Mouse (Mus musculus): ENCODE results near the gene Dhodh. TPM values are rescaled to one million over a fixed set of nuclear protein-coding genes. Genes with fewer than 3 reads are reported as not detected.

Gene Dhodh
- total RNA-seq (2021) (10 to 100 TPM; 13.4 to 16.8 TPM), polyA plus RNA-seq (2012; rRNA removed) (13.8 and 17.9 TPM in 2 replicates)
- long read RNA-seq, transcript Dhodh-201 (9 exons, 2,039 nt) = major isoform, 27 of 36 reads
- long read RNA-seq, partial matches to known transcripts = 1 of 36 reads
- long read RNA-seq, other reads (novel, unspliced or antisense) = 7 of 36 reads

DNA sequence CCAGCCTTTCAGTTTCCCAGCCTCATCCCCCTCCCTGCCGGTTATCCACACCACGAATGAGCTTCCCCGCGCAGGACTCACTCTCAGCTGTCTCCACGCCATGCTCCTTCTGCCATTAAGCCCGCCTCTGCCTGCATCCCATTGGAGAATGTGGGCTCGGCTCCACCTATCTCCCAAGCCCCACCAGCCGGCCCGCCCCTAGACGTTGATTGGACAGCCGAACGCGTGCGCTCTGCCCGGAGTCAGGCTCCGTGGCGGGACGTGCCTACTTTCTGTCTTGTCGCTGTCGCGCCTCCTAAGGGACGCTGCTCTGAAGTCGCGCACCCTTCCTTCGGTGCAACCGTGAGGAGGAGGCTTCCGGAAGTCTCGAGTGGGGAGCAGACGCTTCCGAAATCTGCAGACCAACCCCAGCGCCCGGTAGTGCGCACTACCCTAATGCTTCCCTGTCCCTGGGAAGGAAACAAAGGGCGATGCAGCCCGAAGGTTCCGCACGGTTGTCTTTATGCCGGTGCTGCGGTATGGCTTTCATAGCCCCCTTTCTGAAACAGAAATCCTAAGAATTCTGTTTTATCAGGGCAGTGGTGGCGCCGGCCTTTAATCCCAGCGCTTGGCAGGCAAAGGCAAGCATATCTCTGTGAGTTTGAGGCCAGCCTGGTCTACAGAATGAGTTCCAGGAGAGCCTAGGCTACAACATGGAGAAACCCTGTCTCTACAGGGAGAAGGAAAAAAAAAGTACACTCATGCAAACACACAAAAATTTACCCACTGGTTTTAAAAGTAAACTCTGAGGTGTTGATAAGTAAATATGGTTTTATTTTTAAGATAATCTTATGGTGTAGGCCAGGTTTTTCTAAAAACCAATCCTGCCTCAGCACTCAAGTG, at the start of gene Dhodh:
TSS of gene Dhodh (minus strand) at position 403 of the 882 bp plus-strand sequence.
- TF ChIP-seq CTCF (IDR thresholded peaks at IDR 0.05) (peak; percentile 29), EP300 (IDR thresholded peaks at IDR 0.05; ENCODE audit: insufficient read depth, low read depth, low read length) (peak; percentile 55; the same call in 1 of the 2 replicates), POLR2A (IDR thresholded peaks at IDR 0.05; ENCODE audit: insufficient read depth, low read depth, low read length) (peak; percentile 95)
- Histone ChIP-seq H3K9ac (ENCODE audit: low read depth, low read length) (peak within 1 kb of the TSS; percentile 73), H3K4me3 (peak within 1 kb of the TSS; percentile 69), H3K79me2 (replicated peaks; ENCODE audit: control insufficient read depth, insufficient read depth, low read length) (no peaks in the 10 kb centered on the region), H3K27me3 (ENCODE audit: control insufficient read depth, insufficient read depth, low read length) (no peaks in the 10 kb centered on the region), H3K36me3 (ENCODE audit: control insufficient read depth, insufficient read depth, low read length) (no peaks in the 10 kb centered on the region), H3K4me1 (ENCODE audit: control insufficient read depth, insufficient read depth, low read length) (peaks cover 5% of the 10 kb centered on the region), H3K27ac (peak within 1 kb of the TSS; percentile 90)
- WGBS = under 1% methylated on average over 42 of the region's 42 CpGs
- peak; percentile 96 to 98 for DNase-seq
- intact Hi-C loops (cut with DNase I) = loop anchor here (1.0 to 5.0 kb wide), 3 partner anchors 42 to 174 kb away; partner anchors contain the start of gene Ist1

DNA sequence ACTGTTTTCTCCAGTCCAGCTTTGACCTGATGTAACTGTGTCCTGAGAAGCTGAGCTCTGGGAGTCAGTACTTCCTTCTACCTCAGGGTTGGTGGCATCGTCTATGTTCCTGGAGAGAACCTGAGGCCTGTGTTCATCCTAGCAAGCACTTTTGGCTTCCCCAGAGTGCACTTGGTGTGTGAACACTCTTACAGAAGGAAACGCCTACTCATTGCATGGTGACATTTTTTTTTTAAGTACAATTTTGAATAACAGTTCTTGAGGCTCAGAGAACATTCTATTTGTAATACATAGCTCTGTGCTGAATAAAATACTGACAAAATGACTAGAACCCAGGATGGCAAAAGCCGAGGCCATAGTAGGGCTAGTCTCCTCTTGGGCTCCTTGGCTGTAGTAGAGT, 48.4 kb upstream of the Dhodh start:
- no peak overlapping the region for H3K9ac ChIP-seq (ENCODE audit: low read depth, low read length)
- WGBS = 75% methylated on average over 3 of the region's 3 CpGs
- TF ChIP-seq EP300 (IDR thresholded peaks at IDR 0.05; ENCODE audit: insufficient read depth, low read depth, low read length) (no peak), CTCF (IDR thresholded peaks at IDR 0.05) (no peak), POLR2A (IDR thresholded peaks at IDR 0.05; ENCODE audit: insufficient read depth, low read depth, low read length) (no peak)
- H3K4me1 ChIP-seq (ENCODE audit: control insufficient read depth, insufficient read depth, low read length) = no peaks in the 10 kb centered on the region
- no peak overlapping the region for H3K27ac ChIP-seq
- intact Hi-C loops (cut with DNase I) = no loop called here
- no peak for DNase-seq
- H3K4me3 ChIP-seq = no peak overlapping the region
- no peaks in the 10 kb centered on the region for H3K27me3 ChIP-seq (ENCODE audit: control insufficient read depth, insufficient read depth, low read length)
- no peaks in the 10 kb centered on the region for H3K36me3 ChIP-seq (ENCODE audit: control insufficient read depth, insufficient read depth, low read length)
- H3K79me2 ChIP-seq (replicated peaks; ENCODE audit: control insufficient read depth, insufficient read depth, low read length) = no peaks in the 10 kb centered on the region

DNA sequence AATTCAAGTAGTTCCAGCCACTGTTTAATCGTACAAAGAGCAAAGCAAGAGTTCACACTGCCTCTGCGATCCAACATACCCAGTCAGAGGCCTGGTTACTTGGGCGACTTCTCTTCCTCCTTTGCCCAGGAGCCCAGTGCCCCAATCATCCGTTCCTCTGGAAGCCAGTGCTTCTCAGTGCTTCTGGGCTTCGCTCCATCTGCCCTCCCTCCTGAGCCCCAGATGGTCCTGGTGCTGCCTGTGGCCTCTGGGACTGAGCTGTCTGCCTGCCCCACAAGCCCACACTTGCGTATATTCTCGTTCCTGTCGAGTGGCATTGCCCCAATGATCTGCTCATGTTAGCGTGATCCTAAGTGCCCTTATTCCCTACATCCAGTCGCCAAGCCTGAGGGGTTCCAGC, 42.3 kb upstream of the Dhodh start:
- no peak for DNase-seq
- Histone ChIP-seq H3K36me3 (ENCODE audit: control insufficient read depth, insufficient read depth, low read length) (no peaks in the 10 kb centered on the region), H3K4me3 (no peak overlapping the region), H3K27me3 (ENCODE audit: control insufficient read depth, insufficient read depth, low read length) (no peaks in the 10 kb centered on the region; the same call in 1 of the 2 replicates), H3K9ac (ENCODE audit: low read depth, low read length) (no peak overlapping the region), H3K4me1 (ENCODE audit: control insufficient read depth, insufficient read depth, low read length) (no peaks in the 10 kb centered on the region), H3K27ac (no peak overlapping the region), H3K79me2 (replicated peaks; ENCODE audit: control insufficient read depth, insufficient read depth, low read length) (no peaks in the 10 kb centered on the region)
- WGBS = 72% methylated on average over 10 of the region's 10 CpGs
- intact Hi-C loops (cut with DNase I) = no loop called here
- TF ChIP-seq CTCF (IDR thresholded peaks at IDR 0.05) (no peak), POLR2A (IDR thresholded peaks at IDR 0.05; ENCODE audit: insufficient read depth, low read depth, low read length) (no peak), EP300 (IDR thresholded peaks at IDR 0.05; ENCODE audit: insufficient read depth, low read depth, low read length) (no peak)

DNA sequence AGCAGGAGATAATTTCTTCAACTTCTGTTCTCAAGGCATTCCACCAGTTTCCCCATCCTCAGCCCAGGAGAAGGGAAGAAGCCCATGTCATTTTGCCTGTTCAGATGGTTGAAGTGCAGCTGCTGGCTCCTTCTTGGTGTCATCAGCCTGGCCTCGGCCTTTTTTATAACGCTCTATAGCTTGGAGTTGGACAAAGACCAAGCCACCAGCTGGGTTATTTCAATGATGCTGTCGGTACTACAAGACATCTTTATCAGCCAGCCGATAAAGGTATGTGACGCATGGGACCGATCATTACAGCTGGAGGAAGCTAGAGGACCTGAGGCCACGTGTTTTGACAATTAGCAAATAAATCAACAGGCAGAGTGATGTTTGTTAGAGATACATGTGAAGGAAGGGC, 40.0 kb upstream of the Dhodh start:
- no peak for DNase-seq
- Histone ChIP-seq H3K79me2 (replicated peaks; ENCODE audit: control insufficient read depth, insufficient read depth, low read length) (no peaks in the 10 kb centered on the region), H3K27me3 (ENCODE audit: control insufficient read depth, insufficient read depth, low read length) (no peaks in the 10 kb centered on the region; the same call in 1 of the 2 replicates), H3K36me3 (ENCODE audit: control insufficient read depth, insufficient read depth, low read length) (no peaks in the 10 kb centered on the region), H3K4me3 (no peak overlapping the region), H3K4me1 (ENCODE audit: control insufficient read depth, insufficient read depth, low read length) (no peaks in the 10 kb centered on the region), H3K9ac (ENCODE audit: low read depth, low read length) (no peak overlapping the region), H3K27ac (no peak overlapping the region)
- WGBS = 28% methylated on average over 7 of the region's 7 CpGs
- intact Hi-C loops (cut with DNase I) = no loop called here
- TF ChIP-seq EP300 (IDR thresholded peaks at IDR 0.05; ENCODE audit: insufficient read depth, low read depth, low read length) (no peak), CTCF (IDR thresholded peaks at IDR 0.05) (no peak), POLR2A (IDR thresholded peaks at IDR 0.05; ENCODE audit: insufficient read depth, low read depth, low read length) (no peak)

DNA sequence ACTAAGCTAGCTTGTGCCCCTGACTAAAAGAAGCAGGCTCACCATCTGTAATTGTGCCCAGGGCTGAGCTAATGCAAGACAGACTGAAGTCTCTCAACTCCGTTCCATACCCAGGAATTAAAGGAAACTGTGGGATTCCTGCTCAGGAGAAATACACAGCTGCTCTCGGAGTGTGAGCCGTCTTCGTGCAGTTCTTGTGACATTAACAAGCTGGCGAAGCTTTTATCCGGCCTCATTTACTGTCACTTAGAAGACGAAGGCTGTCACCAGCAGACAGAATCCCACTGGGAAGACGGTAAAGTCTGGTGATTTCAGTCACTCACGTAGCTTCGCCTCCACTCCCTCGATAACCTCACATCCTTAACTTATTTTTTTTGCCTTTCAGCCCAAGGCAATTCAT, 38.9 kb upstream of the Dhodh start:
- intact Hi-C loops (cut with DNase I) = no loop called here
- H3K9ac ChIP-seq (ENCODE audit: low read depth, low read length) = no peak overlapping the region
- no peak overlapping the region for H3K4me3 ChIP-seq
- no peak for DNase-seq
- H3K27me3 ChIP-seq (ENCODE audit: control insufficient read depth, insufficient read depth, low read length) = no peaks in the 10 kb centered on the region; the same call in 1 of the 2 replicates
- no peaks in the 10 kb centered on the region for H3K79me2 ChIP-seq (replicated peaks; ENCODE audit: control insufficient read depth, insufficient read depth, low read length)
- 48% methylated on average over 11 of the region's 11 CpGs for WGBS
- no peaks in the 10 kb centered on the region for H3K36me3 ChIP-seq (ENCODE audit: control insufficient read depth, insufficient read depth, low read length)
- no peaks in the 10 kb centered on the region for H3K4me1 ChIP-seq (ENCODE audit: control insufficient read depth, insufficient read depth, low read length)
- no peak overlapping the region for H3K27ac ChIP-seq
- TF ChIP-seq CTCF (IDR thresholded peaks at IDR 0.05) (no peak), EP300 (IDR thresholded peaks at IDR 0.05; ENCODE audit: insufficient read depth, low read depth, low read length) (no peak), POLR2A (IDR thresholded peaks at IDR 0.05; ENCODE audit: insufficient read depth, low read depth, low read length) (no peak)

DNA sequence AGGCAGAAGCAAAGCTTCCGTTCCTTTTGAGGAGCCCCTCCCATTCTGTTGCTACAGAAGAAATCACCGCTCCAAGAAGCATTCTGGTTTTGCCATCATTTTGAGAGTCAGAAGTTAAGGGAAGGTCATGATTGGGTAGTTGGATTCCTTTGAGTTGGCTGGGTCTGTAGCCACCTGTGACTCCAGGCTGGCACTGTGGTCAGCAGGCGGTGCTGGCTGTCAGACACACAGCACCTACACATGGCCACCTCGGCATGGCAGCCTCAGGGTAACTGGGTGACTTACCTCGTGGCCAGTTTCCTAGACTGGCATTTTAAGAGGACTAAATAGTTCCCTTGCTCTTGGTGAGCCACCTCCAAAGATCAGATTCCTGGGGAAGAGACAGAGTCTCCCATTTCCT, 32.8 kb upstream of the Dhodh start:
- Histone ChIP-seq H3K36me3 (ENCODE audit: control insufficient read depth, insufficient read depth, low read length) (no peaks in the 10 kb centered on the region), H3K4me1 (ENCODE audit: control insufficient read depth, insufficient read depth, low read length) (no peaks in the 10 kb centered on the region), H3K4me3 (no peak overlapping the region), H3K27me3 (ENCODE audit: control insufficient read depth, insufficient read depth, low read length) (peaks cover 2% of the 10 kb centered on the region; the same call in 1 of the 2 replicates), H3K9ac (ENCODE audit: low read depth, low read length) (no peak overlapping the region), H3K27ac (no peak overlapping the region), H3K79me2 (replicated peaks; ENCODE audit: control insufficient read depth, insufficient read depth, low read length) (no peaks in the 10 kb centered on the region)
- 66% methylated on average over 5 of the region's 5 CpGs for WGBS
- TF ChIP-seq POLR2A (IDR thresholded peaks at IDR 0.05; ENCODE audit: insufficient read depth, low read depth, low read length) = no peak
- no peak for DNase-seq
- intact Hi-C loops (cut with DNase I) = no loop called here
